Mouse (Mus musculus) intestine, embryonic 14.5 days (tissue): ENCODE data around the gene Trim58. TPM values are rescaled to one million over a fixed set of nuclear protein-coding genes. Genes with fewer than 3 reads are reported as not detected.

Experiments used
- ATAC-seq: fragments of 200-750 bp; cut with Nextera tagmentation; replicated peaks from 2 replicates; pipeline ENCODE4 v1.8.0; 2017; ENCODE audit warnings: low read depth, moderate number of reproducible peaks, moderate TSS enrichment, moderate library complexity; ENCODE audit not compliant: low FRiP score, low TSS enrichment
- DNase-seq: peaks from one replicate; pipeline ENCODE4 v3.0.0-alpha.2; 2018; ENCODE audit warnings: low spot score
- H3K27ac ChIP-seq: fragments of 300-500 bp; sonication (generic); 2 replicates; pipeline ENCODE4 v1.5.1; 2014; ENCODE audit warnings: low read depth, mild to moderate bottlenecking, control low read depth
- H3K27me3 ChIP-seq: fragments of 300-500 bp; sonication (generic); replicated peaks from 2 replicates; pipeline ENCODE4 v1.6.1; 2014; ENCODE audit warnings: low read length, control low read depth; ENCODE audit not compliant: control insufficient read depth, insufficient read depth
- H3K36me3 ChIP-seq: fragments of 300-500 bp; sonication (generic); 2 replicates; pipeline ENCODE4 v1.6.1; 2014; ENCODE audit warnings: low read length, control low read depth; ENCODE audit not compliant: control insufficient read depth, insufficient read depth
- H3K4me1 ChIP-seq: fragments of 300-500 bp; sonication (generic); replicated peaks from 2 replicates; pipeline ENCODE4 v1.6.1; 2014; ENCODE audit warnings: low read length, control low read depth, mixed read lengths; ENCODE audit not compliant: control insufficient read depth, insufficient read depth
- H3K4me2 ChIP-seq: fragments of 300-500 bp; sonication (generic); 2 replicates; pipeline ENCODE4 v1.6.1; 2014; ENCODE audit warnings: low read length
- H3K4me3 ChIP-seq: fragments of 300-500 bp; sonication (generic); 2 replicates; pipeline ENCODE4 v1.5.1; 2014; ENCODE audit warnings: low read depth, low read length, control low read depth, mixed read lengths
- H3K9ac ChIP-seq: fragments of 300-500 bp; sonication (generic); 2 replicates; pipeline ENCODE4 v1.6.1; 2014; ENCODE audit warnings: mild to moderate bottlenecking, low read length
- H3K9me3 ChIP-seq: fragments of 300-500 bp; sonication (generic); 2 replicates; pipeline ENCODE4 v1.6.1; 2016; ENCODE audit warnings: low read length, control low read depth; ENCODE audit not compliant: control insufficient read depth
- WGBS: fragments of 180-500 bp; shearing (Covaris S2); extraction: QIAGEN DNeasy Blood & Tissue Kit; methylation state at CpG from one replicate; pipeline ENCODE4 v1.1.7; 2014; 5-methylcytosine and 5-hydroxymethylcytosine counted together
- polyA plus RNA-seq: library from polyadenylated mRNA; unstranded; fragments of >200 nt; fragmentation: Nextera tagmentation; extraction: Ambion mirVana; gene quantifications from 2 replicates; pipeline ENCODE4 v1.2.1, GENCODE M21; 2014

Trim58 gene
- 0.08 and 0.16 TPM in 2 replicates for polyA plus RNA-seq

DNA sequence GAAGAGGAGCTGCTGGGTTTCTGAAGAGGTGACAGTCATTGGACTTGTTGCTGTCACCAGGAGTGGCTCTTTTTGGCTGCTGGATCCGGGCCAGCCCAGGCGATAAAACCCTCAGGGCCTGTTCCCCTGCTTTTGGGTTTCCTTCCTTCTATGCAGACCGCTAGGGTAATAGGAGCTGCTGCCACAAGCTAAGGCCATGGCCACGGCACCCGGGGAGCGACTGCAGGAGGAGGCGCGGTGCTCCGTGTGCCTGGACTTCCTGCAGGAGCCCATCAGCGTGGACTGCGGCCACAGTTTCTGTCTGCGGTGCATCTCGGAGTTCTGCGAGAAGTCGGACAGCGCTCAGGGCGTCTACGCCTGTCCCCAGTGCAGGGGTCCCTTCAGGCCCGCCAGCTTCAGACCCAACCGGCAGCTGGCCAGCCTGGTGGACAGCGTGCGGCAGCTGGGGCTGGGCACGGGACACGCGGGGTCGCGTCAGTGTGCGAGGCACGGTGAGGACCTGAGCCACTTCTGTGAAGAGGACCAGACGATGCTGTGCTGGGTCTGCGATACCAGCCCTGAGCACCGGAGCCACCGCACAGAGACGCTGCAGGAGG, at the start of gene Trim58:
Trim58 (plus strand) TSS at position 194 of the 596 bp plus-strand sequence.
- ATAC-seq (0 out of 2 replicates have a peak, but pooled peaks have one; percentile 40), DNase-seq (peak; percentile 73)
- Histone ChIP-seq H3K27ac (no peak within 1 kb of the TSS), H3K4me1 (peaks cover 6% of the 10 kb centered on the region; the same call in 1 of the 2 replicates), H3K4me2 (peak within 1 kb of the TSS; percentile 67), H3K9ac (0 out of 2 replicates have a peak within 1 kb of the TSS, but pooled peaks have one; percentile 11), H3K9me3 (no peaks in the 10 kb centered on the region), H3K27me3 (peaks cover 14% of the 10 kb centered on the region; the same call in 1 of the 2 replicates), H3K4me3 (peak within 1 kb of the TSS; percentile 32), H3K36me3 (no peaks in the 10 kb centered on the region)
- WGBS = 5% methylated on average over 34 of the region's 34 CpGs

DNA sequence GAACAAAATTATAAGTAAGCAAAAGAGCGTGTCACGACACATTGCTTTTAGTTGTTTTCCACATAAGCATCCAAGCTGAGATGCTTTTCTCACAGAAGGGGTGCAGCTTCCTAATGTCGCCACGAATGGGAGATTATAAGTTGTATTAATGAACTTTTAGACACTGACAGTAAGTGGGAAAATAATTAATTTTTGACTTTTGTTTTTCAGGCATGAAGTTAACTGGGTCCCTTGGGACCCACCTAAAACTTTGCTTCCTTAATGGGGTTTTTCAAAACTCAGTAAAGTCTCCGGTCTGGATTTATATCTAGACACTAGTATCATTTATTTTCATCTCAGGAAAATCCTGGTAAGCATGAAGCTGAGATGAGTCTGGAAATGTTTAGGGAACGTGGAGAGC, 45.5 kb upstream of the Trim58 start, which contains the start of gene Olfr324:
Olfr324 (plus strand) TSS at position 301 of the 400 bp plus-strand sequence.
- 77% methylated on average over 6 of the region's 6 CpGs for WGBS
- Histone ChIP-seq H3K27ac (no peak within 1 kb of the TSS), H3K36me3 (no peaks in the 10 kb centered on the region), H3K9me3 (no peaks in the 10 kb centered on the region), H3K4me2 (no peak within 1 kb of the TSS), H3K9ac (no peak within 1 kb of the TSS), H3K27me3 (no peaks in the 10 kb centered on the region), H3K4me1 (no peaks in the 10 kb centered on the region), H3K4me3 (no peak within 1 kb of the TSS)
- DNase-seq (no peak), ATAC-seq (no peak)

DNA sequence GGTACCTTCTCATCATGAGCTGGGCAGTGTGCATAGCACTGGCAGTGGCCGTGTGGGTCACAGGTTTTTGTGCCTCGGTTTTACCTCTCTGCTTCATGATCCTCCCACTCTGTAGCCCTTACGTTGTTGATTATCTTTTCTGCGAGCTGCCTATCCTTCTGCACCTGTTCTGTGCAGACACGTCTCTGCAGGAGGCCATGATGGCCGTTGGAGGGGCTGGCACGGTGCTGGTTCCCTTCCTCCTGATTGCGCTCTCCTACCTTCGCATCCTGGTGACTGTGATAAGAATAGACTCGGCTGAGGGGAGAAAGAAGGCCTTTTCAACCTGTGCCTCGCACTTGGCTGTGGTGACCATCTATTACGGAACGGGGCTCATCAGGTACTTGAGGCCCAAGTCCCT, 42.4 kb upstream of the Trim58 start:
- Histone ChIP-seq H3K9ac (no peak overlapping the region), H3K27me3 (no peaks in the 10 kb centered on the region), H3K27ac (no peak overlapping the region), H3K4me3 (no peak overlapping the region), H3K36me3 (no peaks in the 10 kb centered on the region), H3K4me1 (no peaks in the 10 kb centered on the region), H3K4me2 (no peak overlapping the region), H3K9me3 (no peaks in the 10 kb centered on the region)
- ATAC-seq (no peak), DNase-seq (no peak)
- 89% methylated on average over 13 of the region's 13 CpGs for WGBS

DNA sequence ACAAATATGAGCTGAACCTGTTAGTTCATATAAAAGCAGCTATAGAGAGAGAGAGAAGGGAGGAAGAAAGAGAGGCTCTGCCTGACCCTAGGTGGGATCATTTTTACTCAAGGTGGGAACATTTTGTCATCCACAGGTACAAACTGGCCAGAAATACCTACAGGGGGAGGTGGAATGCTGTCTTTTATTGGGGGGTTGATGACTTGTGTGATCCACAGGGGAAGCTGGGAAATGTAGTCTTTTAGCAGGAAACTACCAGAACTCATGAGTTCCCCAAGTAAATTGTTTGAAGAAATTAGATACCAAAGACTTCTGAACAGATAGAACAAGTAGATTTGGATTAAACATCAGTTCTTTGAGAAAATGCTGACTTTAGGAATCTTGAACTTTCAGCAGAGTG, 38.2 kb upstream of the Trim58 start:
- DNase-seq (no peak), ATAC-seq (no peak)
- Histone ChIP-seq H3K27me3 (no peaks in the 10 kb centered on the region), H3K9ac (no peak overlapping the region), H3K9me3 (no peaks in the 10 kb centered on the region), H3K27ac (no peak overlapping the region), H3K4me1 (no peaks in the 10 kb centered on the region), H3K4me3 (no peak overlapping the region), H3K4me2 (no peak overlapping the region), H3K36me3 (no peaks in the 10 kb centered on the region)

DNA sequence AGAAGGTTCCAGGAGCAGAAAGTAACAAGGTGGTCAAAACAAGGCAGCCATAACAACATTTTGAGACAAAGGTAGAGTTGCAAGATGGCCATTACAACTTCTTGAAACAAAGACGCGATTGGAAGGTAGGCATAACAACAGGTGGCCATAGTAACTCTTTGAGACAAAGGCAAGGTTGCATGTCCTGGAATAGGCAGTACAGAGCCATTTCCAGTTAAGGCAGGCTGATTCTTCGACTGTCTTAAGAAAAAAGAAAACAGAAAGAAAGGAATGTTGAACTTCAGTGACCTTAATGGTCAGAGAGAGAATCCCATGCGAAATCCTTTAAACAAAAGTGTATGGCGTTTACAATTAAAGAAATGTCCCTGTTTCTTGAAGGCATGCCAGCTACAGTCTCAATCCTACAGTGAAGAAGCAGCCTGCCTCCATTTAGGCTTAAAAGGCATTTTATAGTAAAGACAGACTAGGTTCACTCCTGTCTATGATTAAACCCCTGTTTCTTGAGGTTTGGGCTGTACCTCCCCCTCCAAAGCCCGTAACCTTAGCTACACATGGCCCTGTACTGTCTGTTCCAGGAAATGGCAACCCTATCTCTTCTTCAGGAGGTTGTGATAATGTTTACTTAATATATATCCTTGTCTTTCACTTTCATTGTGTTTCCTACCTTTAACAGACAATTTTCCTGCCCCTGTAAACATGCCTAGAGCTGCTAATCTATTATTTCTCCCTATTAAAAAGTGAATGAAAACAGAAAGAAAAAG, 37.3 kb upstream of the Trim58 start:
- DNase-seq (no peak), ATAC-seq (no peak)
- H3K9ac ChIP-seq = no peak overlapping the region
- no peaks in the 10 kb centered on the region for H3K9me3 ChIP-seq
- no peak overlapping the region for H3K27ac ChIP-seq
- no peaks in the 10 kb centered on the region for H3K27me3 ChIP-seq
- no peaks in the 10 kb centered on the region for H3K36me3 ChIP-seq
- no peak overlapping the region for H3K4me3 ChIP-seq
- 59% methylated on average over 6 of the region's 6 CpGs for WGBS
- H3K4me2 ChIP-seq = no peak overlapping the region
- no peaks in the 10 kb centered on the region for H3K4me1 ChIP-seq

DNA sequence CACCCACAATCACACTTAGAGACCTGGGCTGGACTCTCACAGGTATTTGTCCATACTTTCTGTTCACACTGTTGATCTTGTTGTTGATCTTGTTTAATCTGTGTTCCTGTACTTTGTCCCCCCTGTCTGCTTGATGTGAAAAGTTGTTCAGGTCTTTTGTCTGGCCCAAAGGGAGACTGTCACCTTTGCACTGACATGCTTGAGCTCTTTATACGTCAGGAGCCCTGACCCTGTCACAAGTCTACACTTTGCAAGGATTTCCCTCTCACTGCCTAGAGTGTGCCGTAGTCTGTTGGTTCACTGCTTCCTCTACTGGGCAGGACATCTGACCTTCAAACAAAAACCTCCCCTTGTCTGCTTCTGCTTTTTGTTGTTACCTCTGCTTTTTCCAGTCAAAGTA, 35.6 kb upstream of the Trim58 start:
- H3K4me1 ChIP-seq = no peaks in the 10 kb centered on the region
- H3K4me3 ChIP-seq = no peak overlapping the region
- ATAC-seq = no peak
- no peaks in the 10 kb centered on the region for H3K36me3 ChIP-seq
- H3K9ac ChIP-seq = no peak overlapping the region
- DNase-seq = no peak
- no peak overlapping the region for H3K27ac ChIP-seq
- H3K4me2 ChIP-seq = no peak overlapping the region
- no peaks in the 10 kb centered on the region for H3K9me3 ChIP-seq
- H3K27me3 ChIP-seq = no peaks in the 10 kb centered on the region
- WGBS = 66% methylated on average over 2 of the region's 2 CpGs

DNA sequence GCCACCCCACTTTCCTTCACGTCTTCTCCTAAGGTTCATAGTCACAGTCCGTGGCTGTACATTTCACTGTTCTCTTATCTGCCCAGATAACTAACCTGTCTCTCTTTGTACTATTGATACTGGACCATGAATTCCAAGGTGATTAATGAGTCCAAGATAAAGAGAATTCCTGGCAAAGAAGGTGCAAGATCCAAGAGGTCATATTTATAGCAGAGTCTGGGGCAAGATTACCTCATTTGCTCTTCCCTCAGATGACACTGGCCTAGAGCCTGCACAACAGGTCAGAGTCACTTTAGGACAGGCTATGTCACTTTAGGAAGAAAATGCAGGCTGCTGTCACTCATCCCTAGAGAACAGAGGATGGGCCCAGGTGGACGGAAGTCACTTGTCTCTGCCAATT, 35.0 kb upstream of the Trim58 start:
- no peak for ATAC-seq
- H3K4me1 ChIP-seq = no peaks in the 10 kb centered on the region
- H3K4me2 ChIP-seq = no peak overlapping the region
- no peak overlapping the region for H3K4me3 ChIP-seq
- no peaks in the 10 kb centered on the region for H3K36me3 ChIP-seq
- DNase-seq = no peak
- H3K27me3 ChIP-seq = no peaks in the 10 kb centered on the region
- 69% methylated on average over 3 of the region's 3 CpGs for WGBS
- H3K9ac ChIP-seq = no peak overlapping the region
- no peaks in the 10 kb centered on the region for H3K9me3 ChIP-seq
- H3K27ac ChIP-seq = no peak overlapping the region

DNA sequence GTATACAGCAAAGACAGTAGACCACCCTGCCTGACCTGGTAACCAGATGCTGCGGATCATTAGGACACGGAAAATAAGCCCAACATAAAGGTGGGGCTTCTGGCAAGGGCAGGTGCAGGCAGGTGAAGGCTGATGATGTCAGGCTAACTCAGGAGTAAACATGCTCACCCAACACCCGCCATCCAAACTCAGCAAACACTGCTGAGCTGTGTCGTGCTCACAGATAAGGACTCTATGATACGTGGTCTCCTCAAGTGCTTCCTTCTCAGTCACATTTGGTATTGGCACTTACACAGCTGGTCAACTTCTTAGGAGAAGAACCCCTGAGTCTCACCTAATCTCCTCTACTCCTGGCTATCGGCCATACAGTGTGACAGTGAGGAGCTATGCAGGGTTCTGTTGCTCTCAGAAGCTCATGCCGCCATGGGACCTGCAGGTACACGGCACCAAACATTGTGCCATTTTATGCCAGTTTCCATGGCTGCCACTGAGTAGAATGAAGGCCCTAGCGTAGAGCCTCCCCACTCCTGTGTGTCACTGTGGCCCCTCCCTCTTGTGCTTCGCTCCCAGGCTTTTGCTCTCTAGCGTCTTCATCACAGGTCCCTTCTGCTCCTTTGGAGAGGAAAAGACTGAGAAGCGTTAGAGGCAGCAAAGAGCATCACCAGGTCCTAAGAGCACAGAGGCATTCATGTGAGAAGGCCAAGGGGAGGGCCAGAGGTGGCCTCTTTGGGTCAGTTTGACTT, 33.9 kb upstream of the Trim58 start:
- H3K4me3 ChIP-seq = no peak overlapping the region
- H3K27ac ChIP-seq = no peak overlapping the region
- no peaks in the 10 kb centered on the region for H3K4me1 ChIP-seq
- H3K36me3 ChIP-seq = no peaks in the 10 kb centered on the region
- H3K9ac ChIP-seq = no peak overlapping the region
- no peaks in the 10 kb centered on the region for H3K9me3 ChIP-seq
- WGBS = 79% methylated on average over 12 of the region's 12 CpGs
- no peaks in the 10 kb centered on the region for H3K27me3 ChIP-seq
- no peak overlapping the region for H3K4me2 ChIP-seq
- ATAC-seq = no peak
- DNase-seq = no peak
